Mouse (Mus musculus) CH12F3 (cell line): ENCODE measurements around the gene Olfr747.
"Not testable (repeated sequence)": the region's sequence is repeated elsewhere in the genome, so short reads cannot be mapped to it uniquely, and the experiment has no call there.

ENCODE experiments used
- in situ Hi-C: fragments of 300-500 bp; cut with MboI; formaldehyde crosslinking; loops from 2 replicates; pipeline ENCODE4 v1.14.3; 2020; ENCODE audit warnings: low sequenced_read_pairs

The Olfr747 gene

GRCm38 (mm10) chr14:50693106-50693505 lies at the start of gene Olfr747:
TSS of gene Olfr747 (minus strand) at chr14:50693206.
- in situ Hi-C loops: no loop called here

GRCm38 (mm10) chr14:50741584-50741983 lies 48.6 kb upstream of the Olfr747 start:
- in situ Hi-C loops: no loop called here

- in situ Hi-C loops: no loop called here
Measured at GRCm38 (mm10) chr14:50740334-50740733, 47.3 kb upstream of the Olfr747 start.

- in situ Hi-C loops: not testable (repeated sequence)
Measured at GRCm38 (mm10) chr14:50722371-50722770, 29.4 kb upstream of the Olfr747 start.

- in situ Hi-C loops: not testable (repeated sequence)
Measured at GRCm38 (mm10) chr14:50719875-50720274, 26.9 kb upstream of the Olfr747 start.

- in situ Hi-C loops: no loop called here
Measured at GRCm38 (mm10) chr14:50707073-50707472, 14.1 kb upstream of the Olfr747 start, which contains the start of gene Olfr748. TSS of gene Olfr748 (plus strand) at chr14:50707373.

- in situ Hi-C loops: no loop called here
Measured at GRCm38 (mm10) chr14:50646783-50647182, 46.2 kb downstream of the Olfr747 start, which contains the start of gene Olfr746. TSS of gene Olfr746 (plus strand) at chr14:50647083.

GRCm38 (mm10) chr14:50639088-50639487 lies 53.9 kb downstream of the Olfr747 start, which contains the start of gene Olfr745:
TSS of gene Olfr745 (plus strand) at chr14:50639388.
- in situ Hi-C loops: no loop called here
